Mouse (Mus musculus): Measurements from ENCODE around the gene Pi4k2a. TPM values are rescaled to one million over a fixed set of nuclear protein-coding genes. Genes with fewer than 3 reads are reported as not detected.

Gene Pi4k2a
- 46.1 and 62.7 TPM in 2 replicates for total RNA-seq (2023)

DNA sequence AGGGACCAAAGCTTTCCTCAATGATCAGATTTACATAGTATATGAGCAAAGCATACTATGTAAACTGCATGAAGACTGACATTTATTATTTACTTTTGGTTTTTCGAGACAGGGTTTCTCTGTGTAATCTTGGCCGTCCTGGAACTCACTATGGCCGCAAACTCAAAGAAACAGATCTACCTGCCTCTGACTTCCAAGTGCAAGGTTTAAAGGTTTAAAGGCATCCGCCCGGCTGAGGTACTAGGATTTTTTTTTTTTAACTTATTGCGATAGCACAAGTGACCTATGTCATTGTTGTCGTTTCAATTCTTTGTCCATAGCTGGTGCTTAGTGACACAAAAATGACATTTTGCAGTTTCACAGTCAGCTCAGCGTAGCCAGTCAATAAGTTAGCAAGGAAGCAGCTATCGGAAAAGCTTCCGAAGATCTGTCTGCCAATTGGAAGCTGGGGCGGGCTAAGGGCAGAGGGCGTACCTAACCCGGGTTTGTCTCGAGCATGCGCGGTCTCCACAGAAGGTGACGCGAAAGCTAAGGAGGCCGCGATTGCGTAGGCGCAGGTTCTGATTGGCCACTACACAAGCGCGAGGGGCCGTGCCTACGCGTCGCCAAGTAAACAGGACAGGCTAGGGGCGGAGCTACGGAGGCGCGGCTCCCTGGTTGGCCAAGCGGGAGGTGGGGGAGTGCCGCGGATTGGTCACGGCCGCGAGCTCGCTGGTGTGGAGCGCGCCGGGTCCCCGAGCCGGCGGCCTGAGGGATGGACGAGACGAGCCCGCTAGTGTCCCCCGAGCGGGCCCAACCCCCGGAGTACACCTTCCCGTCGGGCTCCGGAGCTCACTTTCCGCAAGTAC, at the start of gene Pi4k2a:
Pi4k2a (plus strand) TSS at position 723 of the 848 bp plus-strand sequence.

DNA sequence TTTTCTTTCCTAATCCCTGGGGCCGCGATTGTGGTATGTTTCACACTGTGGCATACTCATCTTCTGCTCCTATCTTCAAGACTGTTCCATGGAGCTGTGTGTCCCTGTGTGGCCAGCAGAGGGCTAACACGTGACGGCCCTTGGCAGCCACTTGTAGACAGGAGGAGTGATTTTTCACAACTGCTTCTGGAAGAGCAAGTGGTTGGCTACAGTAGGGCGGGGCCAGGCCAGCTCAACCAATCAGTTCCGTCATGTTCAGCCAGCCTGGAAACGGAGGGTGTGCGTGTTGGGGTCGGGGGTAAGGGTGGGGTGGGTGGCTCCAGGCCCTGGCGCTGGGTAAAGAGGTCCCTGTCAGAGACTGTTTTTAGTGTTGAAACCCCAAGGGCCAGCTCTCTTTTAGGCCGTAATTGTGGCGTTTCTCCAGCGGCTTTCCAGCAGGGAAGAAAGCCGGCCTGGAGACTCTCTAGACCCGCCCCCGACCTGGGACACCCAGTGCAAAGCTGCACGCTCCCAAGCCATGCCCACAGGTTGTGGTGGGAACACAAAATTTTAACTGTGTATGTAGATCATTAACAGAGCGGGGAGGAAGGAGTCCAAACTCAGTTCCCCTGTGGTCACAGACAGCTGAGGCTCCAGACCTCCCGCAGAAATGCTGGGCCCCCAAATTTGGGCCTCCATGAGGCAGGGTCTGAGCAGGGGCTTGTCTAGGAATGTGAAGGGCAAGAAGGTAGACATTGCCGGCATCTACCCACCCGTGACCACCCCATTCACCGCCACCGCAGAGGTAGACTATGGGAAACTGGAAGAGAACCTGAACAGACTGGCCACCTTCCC, 44.8 kb upstream of the Pi4k2a start, which contains the start of gene Hoga1:
Hoga1 (plus strand) TSS at position 342 of the 834 bp plus-strand sequence.

DNA sequence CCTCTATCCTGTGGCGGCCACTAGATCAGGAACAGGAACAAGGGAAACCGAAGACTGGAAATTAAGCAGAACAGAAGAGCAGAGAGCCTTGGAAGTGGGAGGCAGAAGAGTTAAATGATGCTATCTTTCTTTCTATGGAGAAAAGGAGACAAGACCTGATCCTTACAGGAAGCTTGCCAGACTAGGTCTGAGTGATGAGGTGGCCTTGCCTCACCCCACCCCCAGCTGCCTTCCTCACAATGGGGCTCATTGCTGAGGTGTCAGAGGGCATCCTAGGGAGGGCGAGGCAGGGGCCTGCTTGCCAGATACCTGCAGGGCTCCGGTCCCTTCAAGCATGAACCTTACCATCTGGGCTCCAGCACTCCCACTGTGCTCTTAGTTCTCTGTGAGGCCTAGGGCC, 38.3 kb upstream of the Pi4k2a start, which contains the start of gene 4933411K16Rik:
4933411K16Rik (plus strand) TSS at position 301 of the 400 bp plus-strand sequence.

DNA sequence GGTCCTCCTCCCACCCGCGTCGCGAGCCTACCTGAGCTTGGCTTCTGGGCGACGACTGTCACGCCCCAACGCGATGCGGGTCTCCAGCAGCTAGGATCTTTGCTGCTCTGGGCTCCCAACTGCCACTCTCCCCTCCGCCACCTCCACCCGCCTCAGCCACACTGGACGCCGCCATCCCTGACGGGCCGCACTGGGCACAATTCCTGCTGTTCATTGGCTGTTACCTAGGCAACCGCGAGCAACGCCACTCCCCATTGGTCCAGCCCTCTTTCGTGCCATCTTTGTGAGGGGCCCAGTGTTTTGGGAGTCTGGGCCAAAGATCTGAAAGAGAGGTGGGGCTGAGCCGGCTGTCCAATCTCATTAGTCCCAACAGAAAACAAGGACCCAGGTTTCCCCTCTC, 4.1 kb upstream of the Pi4k2a start, which contains the start of gene Morn4:
Morn4 (minus strand) TSS at position 192 of the 400 bp plus-strand sequence.

DNA sequence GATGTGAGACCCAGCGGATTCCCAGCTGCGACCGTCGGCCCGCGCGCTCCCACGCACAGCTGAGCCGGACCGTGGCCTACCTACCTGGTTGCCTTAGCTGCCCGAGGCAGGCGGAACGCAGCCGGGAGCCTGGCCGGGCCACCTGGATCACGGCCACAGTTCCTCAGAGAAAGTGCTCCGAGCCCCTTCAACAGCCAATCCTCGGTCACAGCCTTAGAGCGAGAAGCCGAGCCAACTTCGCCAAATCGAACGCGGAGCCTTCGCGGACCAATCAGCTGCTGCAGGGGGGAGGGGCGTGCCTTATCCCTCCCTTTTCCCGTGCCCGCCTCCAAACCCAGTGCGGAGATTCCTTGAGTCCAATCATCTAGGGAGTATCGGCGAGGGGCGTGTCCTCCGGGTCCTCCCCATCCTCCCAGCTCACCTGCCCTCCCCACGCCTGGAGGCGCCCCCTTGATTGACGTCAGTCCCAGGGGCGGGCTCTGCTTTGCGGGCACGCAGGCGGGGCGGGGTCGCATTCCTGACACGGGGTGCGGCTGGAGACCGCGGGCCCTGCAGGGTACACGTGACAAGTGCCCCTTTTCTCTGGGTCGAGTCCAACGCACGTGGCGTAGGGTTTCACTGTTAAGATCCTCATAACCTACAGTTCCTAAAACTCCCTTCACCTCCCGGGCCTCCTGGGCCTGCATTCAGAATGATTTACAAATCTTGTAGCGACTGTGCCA, 38.7 kb downstream of the Pi4k2a start, which contains the start of gene Avpi1:
Avpi1 (minus strand) TSS at position 273 of the 722 bp plus-strand sequence.

DNA sequence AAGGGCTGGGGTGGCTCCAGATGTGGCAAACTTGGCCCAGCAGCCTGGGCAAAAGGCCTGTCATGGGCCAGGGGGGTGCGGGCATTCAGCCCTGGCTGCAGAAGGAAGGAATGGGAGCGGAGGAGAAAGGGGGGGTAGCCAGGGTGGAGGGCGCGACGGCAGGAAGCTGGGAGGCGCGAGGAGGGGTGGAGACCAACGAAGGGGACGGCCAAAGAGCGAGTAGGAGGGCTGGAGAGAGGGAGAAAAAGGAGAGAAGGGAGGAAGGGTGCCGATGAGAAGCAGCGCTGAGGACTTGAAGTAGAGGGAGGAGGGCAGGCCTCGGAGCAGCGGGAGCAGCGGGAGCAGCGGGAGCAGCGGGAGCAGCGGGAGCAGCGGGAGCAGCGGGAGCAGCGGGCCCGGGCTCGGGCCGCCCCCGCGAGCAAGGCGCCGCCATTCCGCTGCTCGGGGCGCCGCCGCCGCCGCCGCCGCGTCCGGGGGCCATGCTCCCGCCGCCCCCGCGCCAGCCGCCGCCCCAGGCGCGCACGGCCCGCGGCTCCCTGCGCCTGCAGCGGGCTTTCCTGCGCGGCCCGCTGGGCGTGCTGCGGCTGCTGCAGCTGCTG, 57.0 kb downstream of the Pi4k2a start, which contains the start of gene Marveld1:
Marveld1 (plus strand) TSS at position 231 of the 599 bp plus-strand sequence.

DNA sequence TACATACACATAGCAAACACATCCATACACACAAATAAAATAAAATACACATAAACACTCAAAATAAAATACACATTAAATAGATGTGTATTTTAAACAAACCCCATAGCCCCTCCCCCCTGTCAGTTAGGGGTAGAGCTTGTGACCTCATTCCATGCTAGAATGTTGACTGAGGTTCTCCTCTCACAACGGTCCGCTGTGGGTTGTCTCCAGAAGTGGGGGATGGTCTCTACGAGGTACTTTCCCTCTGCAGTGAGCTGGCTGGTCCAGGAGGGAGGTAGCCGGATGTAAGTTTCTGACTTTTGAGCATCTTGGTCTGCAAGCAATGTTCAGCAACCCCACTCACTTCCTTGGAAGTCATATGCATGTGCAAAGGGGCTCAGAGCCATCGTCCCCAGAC, 73.5 kb downstream of the Pi4k2a start, which contains the start of gene Zfyve27:
Zfyve27 (plus strand) TSS at position 188 of the 400 bp plus-strand sequence.

Other genes with a start within 250 kb of the Pi4k2a start
- gene Frat2, start 242.3 kb upstream of the Pi4k2a start, total RNA-seq (2023) = 62.4 and 80.8 TPM in 2 replicates
- 33.1 and 42.2 TPM in 2 replicates for gene Rrp12, start 194.3 kb upstream of the Pi4k2a start, total RNA-seq (2023)
- gene Pgam1, start 178.5 kb upstream of the Pi4k2a start, total RNA-seq (2023) = 332 and 338 TPM in 2 replicates
- gene Exosc1, start 157.0 kb upstream of the Pi4k2a start, total RNA-seq (2023) = 9.9 and 13.9 TPM in 2 replicates
- 24.5 and 33.2 TPM in 2 replicates for gene Zdhhc16, start 157.0 kb upstream of the Pi4k2a start, total RNA-seq (2023)
- 28.7 and 54.6 TPM in 2 replicates for gene Mms19, start 109.3 kb upstream of the Pi4k2a start, total RNA-seq (2023)
- 34.6 and 35.8 TPM in 2 replicates for gene Ubtd1, start 108.7 kb upstream of the Pi4k2a start, total RNA-seq (2023)
- not detected in 2 replicates for gene Ankrd2, start 54.5 kb upstream of the Pi4k2a start, total RNA-seq (2023)
- not detected in 2 replicates for gene Hoga1, start 44.9 kb upstream of the Pi4k2a start, total RNA-seq (2023)
- gene 4933411K16Rik, start 38.2 kb upstream of the Pi4k2a start, total RNA-seq (2023) = not detected in 2 replicates
- gene Morn4, start 4.1 kb upstream of the Pi4k2a start, total RNA-seq (2023) = not detected in 2 replicates
- 0.47 and 2.0 TPM in 2 replicates for gene Avpi1, start 38.6 kb downstream of the Pi4k2a start, total RNA-seq (2023)
- 13.1 and 14.7 TPM in 2 replicates for gene Marveld1, start 56.9 kb downstream of the Pi4k2a start, total RNA-seq (2023)
- gene Zfyve27, start 73.5 kb downstream of the Pi4k2a start, total RNA-seq (2023) = 83.0 and 144 TPM in 2 replicates
- not detected in 2 replicates for gene Sfrp5, start 111.8 kb downstream of the Pi4k2a start, total RNA-seq (2023)
- gene Golga7b, start 157.1 kb downstream of the Pi4k2a start, total RNA-seq (2023) = not detected in 2 replicates